Mouse (Mus musculus) urinary bladder, postnatal 0 days (tissue): ENCODE results near the gene Ccdc160. TPM values are rescaled to one million over a fixed set of nuclear protein-coding genes. Genes with fewer than 3 reads are reported as not detected.
A peak's percentile ranks its signal among the peaks of the same experiment; 100 is the strongest.

ENCODE experiments used
- microRNA counts: library from miRNA; unstranded; fragments of <30 nt; microRNA quantifications from one replicate; lab custom pipeline; 2016
- microRNA-seq: library from miRNA; unstranded; fragments of <30 nt; microRNA quantifications from one replicate; pipeline ENCODE4, GENCODE M21; 2016
- polyA plus RNA-seq: library from polyadenylated mRNA; unstranded; fragments of >200 nt; fragmentation: Nextera tagmentation; extraction: Ambion mirVana; gene quantifications from 2 replicates; pipeline ENCODE4 v1.2.1, GENCODE M21; 2015

Ccdc160 gene
- 0.30 and 0.31 TPM in 2 replicates for polyA plus RNA-seq

DNA sequence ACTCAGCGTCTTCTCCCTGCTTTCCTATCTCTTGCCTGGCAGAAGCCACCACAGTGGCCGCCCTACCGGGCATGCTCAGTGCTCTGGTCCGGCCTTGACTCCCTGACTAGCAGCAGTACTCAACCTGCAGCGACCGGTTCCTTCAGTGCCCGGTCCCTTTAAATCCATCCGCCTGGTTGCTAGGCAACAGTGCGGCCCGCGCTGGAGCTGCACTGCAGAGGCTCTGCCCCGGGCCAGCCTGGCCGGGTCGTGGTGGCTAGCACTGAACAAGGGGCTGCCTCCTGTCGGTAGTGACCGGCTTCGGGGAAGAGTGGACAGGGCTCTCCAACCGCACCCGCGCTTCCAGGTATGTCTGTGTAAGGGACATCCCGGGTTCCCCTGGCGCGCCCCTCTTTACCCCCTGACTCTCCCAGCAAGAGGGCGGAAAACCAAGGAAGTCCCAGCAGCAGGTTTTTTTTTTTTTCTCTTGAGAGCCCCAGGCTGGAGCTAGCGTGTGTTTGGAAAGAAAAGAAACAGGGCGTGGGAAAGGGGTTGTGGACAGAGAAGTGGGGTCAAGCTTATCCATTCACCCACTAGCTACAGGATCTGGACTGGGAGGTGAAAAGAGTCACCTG is at the start of gene Ccdc160:
Gene Ccdc160 (plus strand): TSS at position 221 of the 614 bp plus-strand sequence.

MicroRNA genes within 50 kb of the gene (microRNA counts, 519-probe panel; counts per million panel counts)
- microRNA mmu-miR-106a+mmu-miR-17 (lab: Ali Mortazavi, UCI) = 4,729 counts per million, percentile 88 among the panel's probes with 10 or more counts
- microRNA mmu-miR-18b (lab: Ali Mortazavi, UCI) = not detected
- microRNA mmu-miR-363 (lab: Ali Mortazavi, UCI) = not detected

Small RNAs within 50 kb of the gene (microRNA-seq; reads per million reads assigned to microRNA genes)
- gene Mir106a (31.2 reads per million, percentile 34 among the genes with 10 or more reads in this experiment), gene Mir18b (5.6 reads per million, percentile 12 among the genes with 10 or more reads in this experiment), gene Mir19b-2 (0.93 reads per million), gene Mir20b (21.0 reads per million, percentile 28 among the genes with 10 or more reads in this experiment), gene Mir363 (34.6 reads per million, percentile 35 among the genes with 10 or more reads in this experiment), gene Mir92-2 (35.9 reads per million, percentile 35 among the genes with 10 or more reads in this experiment)

Other genes starting within 250 kb of the Ccdc160 start
- gene Gpc3, start 177.2 kb upstream of the Ccdc160 start, polyA plus RNA-seq = 149 and 174 TPM in 2 replicates
- 7.7 and 10.5 TPM in 2 replicates for gene Phf6, start 121.1 kb downstream of the Ccdc160 start, polyA plus RNA-seq
- 173 and 212 TPM in 2 replicates for gene Hprt, start 196.9 kb downstream of the Ccdc160 start, polyA plus RNA-seq